In genomic region chr5:91518946-91519345, GRCm38 (mm10) we compare ENCODE assay signal across 8 mouse cellular contexts. TPM values are rescaled to one million over a fixed set of nuclear protein-coding genes. Genes with fewer than 3 reads are reported as not detected.
A peak's percentile ranks its signal among the peaks of the same experiment; 100 is the strongest.
DNase-seq lines count a peak whose midpoint lies in the region; ATAC-seq lines count a peak whose summit lies in the region.

No protein-coding gene starts in this region.

- peak overlapping the region; percentile 98 for H3K4me2 ChIP-seq in forebrain, embryonic 13.5 days
- H3K4me2 ChIP-seq in hindbrain, embryonic 11.5 days (replicated peaks; ENCODE audit: low read depth, low read length), result peak overlapping the region; percentile 95
- H3K4me2 ChIP-seq in limb, embryonic 13.5 days (replicated peaks), result peak overlapping the region; percentile 91
- peak overlapping the region; percentile 99 for H3K4me2 ChIP-seq in midbrain, embryonic 14.5 days (ENCODE audit: low read length)

- H3K9ac ChIP-seq in forebrain, embryonic 13.5 days, result no peak overlapping the region
- no peak overlapping the region for H3K9ac ChIP-seq in hindbrain, embryonic 11.5 days (ENCODE audit: low read depth, low read length)
- peak overlapping the region; percentile 63; the same call in 1 of the 2 replicates for H3K9ac ChIP-seq in limb, embryonic 13.5 days
- no peak overlapping the region; the same call in 1 of the 2 replicates for H3K9ac ChIP-seq in midbrain, embryonic 14.5 days (replicated peaks; ENCODE audit: low read length)

- H3K4me3 ChIP-seq in forebrain, embryonic 13.5 days, result peak overlapping the region; percentile 52
- peak overlapping the region; percentile 51 for H3K4me3 ChIP-seq in hindbrain, embryonic 11.5 days (ENCODE audit: low read depth, low read length)
- H3K4me3 ChIP-seq in limb, embryonic 13.5 days, result peak overlapping the region; percentile 58
- H3K4me3 ChIP-seq in midbrain, embryonic 14.5 days (replicated peaks; ENCODE audit: low read depth, low read length), result peak overlapping the region; percentile 52

- no peak for ATAC-seq in forebrain, embryonic 13.5 days
- ATAC-seq in hindbrain, embryonic 11.5 days (ENCODE audit: low FRiP score), result no peak
- ATAC-seq in limb, embryonic 13.5 days (ENCODE audit: low FRiP score, low read depth), result no peak
- ATAC-seq in midbrain, embryonic 14.5 days (ENCODE audit: low FRiP score, low TSS enrichment), result no peak

- H3K9me3 ChIP-seq in forebrain, embryonic 13.5 days (replicated peaks), result no peaks in the 10 kb centered on the region
- no peaks in the 10 kb centered on the region for H3K9me3 ChIP-seq in hindbrain, embryonic 11.5 days (ENCODE audit: control insufficient read depth, low read length)
- H3K9me3 ChIP-seq in limb, embryonic 13.5 days, result no peaks in the 10 kb centered on the region
- no peaks in the 10 kb centered on the region for H3K9me3 ChIP-seq in midbrain, embryonic 14.5 days (ENCODE audit: control insufficient read depth, low read length)

- H3K36me3 ChIP-seq in forebrain, embryonic 13.5 days (ENCODE audit: poor library complexity, severe bottlenecking), result no peaks in the 10 kb centered on the region
- no peaks in the 10 kb centered on the region for H3K36me3 ChIP-seq in hindbrain, embryonic 11.5 days (ENCODE audit: control insufficient read depth, insufficient read depth, low read length)
- H3K36me3 ChIP-seq in limb, embryonic 13.5 days, result no peaks in the 10 kb centered on the region
- no peaks in the 10 kb centered on the region for H3K36me3 ChIP-seq in midbrain, embryonic 14.5 days (ENCODE audit: control insufficient read depth, insufficient read depth, low read length)

- 33% methylated on average over 7 of the region's 7 CpGs for WGBS in forebrain, embryonic 13.5 days
- WGBS in hindbrain, embryonic 11.5 days, result 31% methylated on average over 7 of the region's 7 CpGs
- WGBS in limb, embryonic 13.5 days, result 29% methylated on average over 7 of the region's 7 CpGs
- 29% methylated on average over 7 of the region's 7 CpGs for WGBS in midbrain, embryonic 14.5 days

- H3K27ac ChIP-seq in forebrain, embryonic 13.5 days, result no peak overlapping the region
- H3K27ac ChIP-seq in hindbrain, embryonic 11.5 days (ENCODE audit: low read depth, low read length), result no peak overlapping the region
- H3K27ac ChIP-seq in limb, embryonic 13.5 days, result no peak overlapping the region
- H3K27ac ChIP-seq in midbrain, embryonic 14.5 days (replicated peaks; ENCODE audit: low read depth, low read length), result no peak overlapping the region

- peak; percentile 38 for DNase-seq in urinary bladder, adult 2 months (ENCODE audit: low spot score)
- no peak for DNase-seq in urinary bladder, postnatal 10 days (ENCODE audit: low spot score)
- DNase-seq in hindbrain, embryonic 11.5 days (ENCODE audit: low spot score), result peak; percentile 25
- DNase-seq in midbrain, embryonic 14.5 days, result peak; percentile 56
- peak; percentile 43 for DNase-seq in urinary bladder, postnatal 25 days (ENCODE audit: low spot score)
- no peak for DNase-seq in thymus, postnatal 10 days (ENCODE audit: low spot score in 2 of 2)

- H3K4me1 ChIP-seq in forebrain, embryonic 13.5 days, result peaks cover 22% of the 10 kb centered on the region
- H3K4me1 ChIP-seq in hindbrain, embryonic 11.5 days (replicated peaks; ENCODE audit: control insufficient read depth, insufficient read depth, low read length), result no peaks in the 10 kb centered on the region; the same call in none of the 2 replicates
- H3K4me1 ChIP-seq in limb, embryonic 13.5 days, result peaks cover 24% of the 10 kb centered on the region
- peaks cover 16% of the 10 kb centered on the region for H3K4me1 ChIP-seq in midbrain, embryonic 14.5 days (ENCODE audit: control insufficient read depth, insufficient read depth, low read length)

- peaks cover 16% of the 10 kb centered on the region for H3K27me3 ChIP-seq in forebrain, embryonic 13.5 days
- peaks cover 13% of the 10 kb centered on the region; the same call in 1 of the 2 replicates for H3K27me3 ChIP-seq in hindbrain, embryonic 11.5 days (ENCODE audit: control insufficient read depth, insufficient read depth, low read length)
- H3K27me3 ChIP-seq in limb, embryonic 13.5 days, result peaks cover 22% of the 10 kb centered on the region
- H3K27me3 ChIP-seq in midbrain, embryonic 14.5 days (ENCODE audit: control insufficient read depth, insufficient read depth, low read length), result peaks cover 12% of the 10 kb centered on the region

RNA-seq across cellular contexts. Expression of gene Parm1, which starts 1.5 kb away (rescaled TPM):
- 36.5 and 54.4 TPM in 2 replicates for polyA plus RNA-seq in urinary bladder, adult 2 months (2012; rRNA removed)
- polyA plus RNA-seq in forebrain, embryonic 13.5 days (2015; fragmentation: Nextera tagmentation; extraction: Ambion mirVana), result 3.2 TPM in 2 replicates
- 11.4 and 11.8 TPM in 2 replicates for polyA plus RNA-seq in hindbrain, embryonic 11.5 days (2014; fragmentation: Nextera tagmentation; extraction: Ambion mirVana)
- 23.1 and 26.8 TPM in 2 replicates for polyA plus RNA-seq in limb, embryonic 13.5 days (2015; fragmentation: Nextera tagmentation; extraction: Ambion mirVana)
- 3.1 and 5.1 TPM in 2 replicates for polyA plus RNA-seq in midbrain, embryonic 14.5 days (2014; fragmentation: Nextera tagmentation; extraction: Ambion mirVana)

Comparison
In these comparisons a context has a peak if more than half of its experiments do, and no peak if none do; other contexts are left out.
1. DNase-seq: peak in urinary bladder, adult 2 months (single experiment), hindbrain, embryonic 11.5 days (single experiment), midbrain, embryonic 14.5 days (single experiment) and urinary bladder, postnatal 25 days (single experiment); none in urinary bladder, postnatal 10 days (single experiment) and thymus, postnatal 10 days (0 of 2).
2. Peak in every context shown above with its lines, with median percentiles within 50 percentile points of each other: H3K4me2 ChIP-seq and H3K4me3 ChIP-seq.